Mouse (Mus musculus): ENCODE results near the gene Ankle1. TPM values are rescaled to one million over a fixed set of nuclear protein-coding genes. Genes with fewer than 3 reads are reported as not detected.

Gene Ankle1
- polyA plus RNA-seq, 1 experiment, result 6.3 TPM

DNA sequence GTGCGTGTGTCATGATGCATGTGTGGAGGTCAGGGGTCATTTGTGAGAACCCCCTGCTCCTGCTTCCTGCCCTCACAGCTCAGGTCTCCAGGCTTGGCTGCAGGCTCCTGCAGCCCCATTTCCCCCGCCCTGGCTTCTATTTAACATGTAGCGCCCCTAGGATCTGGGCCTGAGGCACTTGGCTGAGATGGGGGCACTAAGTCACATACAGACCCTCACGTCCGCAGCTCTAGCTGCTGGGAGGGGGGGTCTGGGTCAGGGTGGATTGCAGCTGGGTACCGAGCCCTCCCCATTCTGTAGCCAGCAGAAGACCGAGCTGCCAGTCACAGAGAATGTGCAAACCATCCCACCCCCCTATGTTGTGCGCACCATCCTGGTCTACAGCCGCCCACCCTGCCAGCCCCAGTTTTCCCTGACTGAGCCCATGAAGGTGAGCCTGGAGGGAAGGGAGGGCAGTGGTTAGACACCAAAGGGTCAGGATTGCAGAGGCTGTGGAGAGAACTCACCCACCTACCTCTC lies 3.3 kb upstream of the Ankle1 start:
- Histone ChIP-seq H3K27me3 (ENCODE audit: control insufficient read depth, insufficient read depth, insufficient read length) (no peaks in the 10 kb centered on the region), H3K79me3 (ENCODE audit: low read depth) (peaks cover 9% of the 10 kb centered on the region), H3K4me3 (ENCODE audit: insufficient read depth, poor library complexity, severe bottlenecking) (no peak overlapping the region), H3ac (ENCODE audit: control insufficient read depth, insufficient read length, low read depth) (no peak overlapping the region), H3K36me3 (ENCODE audit: control insufficient read depth, insufficient read depth) (peaks cover 20% of the 10 kb centered on the region), H3K79me2 (ENCODE audit: control insufficient read depth, insufficient read depth) (peaks cover 24% of the 10 kb centered on the region)
- no peak for TF ChIP-seq MAX (IDR thresholded peaks at IDR 0.05)
- no peak for TF ChIP-seq MYOG (IDR thresholded peaks at IDR 0.05; ENCODE audit: control insufficient read depth, extremely low read depth, insufficient read length)
- TF ChIP-seq MYOD1 (IDR thresholded peaks at IDR 0.05; ENCODE audit: control insufficient read depth, insufficient read length, low read depth), result no peak
- TF ChIP-seq USF1 (IDR thresholded peaks at IDR 0.05; ENCODE audit: low read depth), result no peak
- no peak for TF ChIP-seq FOSL1 (IDR thresholded peaks at IDR 0.05; ENCODE audit: insufficient read depth, low read length, poor library complexity, severe bottlenecking)
- no peak for TF ChIP-seq CEBPB (IDR thresholded peaks at IDR 0.05; ENCODE audit: low read depth)
- no peak for TF ChIP-seq CTCF (IDR thresholded peaks at IDR 0.05; ENCODE audit: control insufficient read depth, insufficient read depth, insufficient read length)

- Histone ChIP-seq H3K4me3 (ENCODE audit: insufficient read depth, poor library complexity, severe bottlenecking) (no peak overlapping the region), H3K79me2 (ENCODE audit: control insufficient read depth, insufficient read depth) (peaks cover 23% of the 10 kb centered on the region), H3K27me3 (ENCODE audit: control insufficient read depth, insufficient read depth, insufficient read length) (no peaks in the 10 kb centered on the region), H3K36me3 (ENCODE audit: control insufficient read depth, insufficient read depth) (peaks cover 26% of the 10 kb centered on the region), H3K79me3 (ENCODE audit: low read depth) (peaks cover 6% of the 10 kb centered on the region), H3ac (ENCODE audit: control insufficient read depth, insufficient read length, low read depth) (no peak overlapping the region)
- TF ChIP-seq MYOG (IDR thresholded peaks at IDR 0.05; ENCODE audit: control insufficient read depth, extremely low read depth, insufficient read length) (no peak), MAX (IDR thresholded peaks at IDR 0.05) (no peak), MYOD1 (IDR thresholded peaks at IDR 0.05; ENCODE audit: control insufficient read depth, insufficient read length, low read depth) (no peak), CTCF (IDR thresholded peaks at IDR 0.05; ENCODE audit: control insufficient read depth, insufficient read depth, insufficient read length) (no peak), FOSL1 (IDR thresholded peaks at IDR 0.05; ENCODE audit: insufficient read depth, low read length, poor library complexity, severe bottlenecking) (no peak), CEBPB (IDR thresholded peaks at IDR 0.05; ENCODE audit: low read depth) (no peak), USF1 (IDR thresholded peaks at IDR 0.05; ENCODE audit: low read depth) (no peak)
Observed at GRCm38 (mm10) chr8:71403107-71403885, 2.5 kb upstream of the Ankle1 start.

DNA sequence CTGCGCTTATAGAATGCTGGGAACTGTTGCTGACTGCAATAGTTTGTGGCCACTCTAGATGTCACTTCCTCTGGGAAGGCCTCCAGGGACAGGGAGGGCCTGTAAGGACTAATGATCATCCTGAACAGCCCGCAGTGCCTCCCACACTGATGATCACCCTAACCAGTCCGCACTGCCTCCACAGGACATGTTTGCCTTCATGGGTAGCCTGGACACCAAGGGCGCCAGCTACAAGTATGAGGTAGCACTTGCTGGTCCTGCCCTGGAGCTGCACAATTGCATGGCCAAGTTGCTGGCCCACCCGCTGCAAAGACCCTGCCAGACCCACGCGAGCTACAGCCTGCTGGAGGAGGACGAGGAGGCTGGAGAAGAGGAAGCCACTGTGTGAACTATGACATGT lies 1.8 kb upstream of the Ankle1 start:
- no peak overlapping the region for H3ac ChIP-seq (ENCODE audit: control insufficient read depth, insufficient read length, low read depth)
- peaks cover 22% of the 10 kb centered on the region for H3K79me2 ChIP-seq (ENCODE audit: control insufficient read depth, insufficient read depth)
- no peaks in the 10 kb centered on the region for H3K27me3 ChIP-seq (ENCODE audit: control insufficient read depth, insufficient read depth, insufficient read length)
- peaks cover 27% of the 10 kb centered on the region for H3K36me3 ChIP-seq (ENCODE audit: control insufficient read depth, insufficient read depth)
- no peak for TF ChIP-seq MYOD1 (IDR thresholded peaks at IDR 0.05; ENCODE audit: control insufficient read depth, insufficient read length, low read depth)
- TF ChIP-seq CTCF (IDR thresholded peaks at IDR 0.05; ENCODE audit: control insufficient read depth, insufficient read depth, insufficient read length), result no peak
- TF ChIP-seq USF1 (IDR thresholded peaks at IDR 0.05; ENCODE audit: low read depth), result no peak
- TF ChIP-seq MYOG (IDR thresholded peaks at IDR 0.05; ENCODE audit: control insufficient read depth, extremely low read depth, insufficient read length), result no peak
- H3K4me3 ChIP-seq (ENCODE audit: insufficient read depth, poor library complexity, severe bottlenecking), result no peak overlapping the region
- peaks cover 6% of the 10 kb centered on the region for H3K79me3 ChIP-seq (ENCODE audit: low read depth)

- H3K79me2 ChIP-seq (ENCODE audit: control insufficient read depth, insufficient read depth), result peaks cover 22% of the 10 kb centered on the region
- H3K27me3 ChIP-seq (ENCODE audit: control insufficient read depth, insufficient read depth, insufficient read length), result no peaks in the 10 kb centered on the region
- H3K4me3 ChIP-seq (ENCODE audit: insufficient read depth, poor library complexity, severe bottlenecking), result peak overlapping the region; percentile 84
- peaks cover 6% of the 10 kb centered on the region for H3K79me3 ChIP-seq (ENCODE audit: low read depth)
- TF ChIP-seq MYOD1 (IDR thresholded peaks at IDR 0.05; ENCODE audit: control insufficient read depth, insufficient read length, low read depth) (no peak), CTCF (IDR thresholded peaks at IDR 0.05; ENCODE audit: control insufficient read depth, insufficient read depth, insufficient read length) (no peak), USF1 (IDR thresholded peaks at IDR 0.05; ENCODE audit: low read depth) (no peak), FOSL1 (IDR thresholded peaks at IDR 0.05; ENCODE audit: insufficient read depth, low read length, poor library complexity, severe bottlenecking) (no peak), MYOG (IDR thresholded peaks at IDR 0.05; ENCODE audit: control insufficient read depth, extremely low read depth, insufficient read length) (no peak), MAX (IDR thresholded peaks at IDR 0.05) (no peak), CEBPB (IDR thresholded peaks at IDR 0.05; ENCODE audit: low read depth) (no peak)
- peaks cover 29% of the 10 kb centered on the region for H3K36me3 ChIP-seq (ENCODE audit: control insufficient read depth, insufficient read depth)
- no peak overlapping the region for H3ac ChIP-seq (ENCODE audit: control insufficient read depth, insufficient read length, low read depth)
Observed at GRCm38 (mm10) chr8:71404951-71405351, 859 bp upstream of the Ankle1 start.

DNA sequence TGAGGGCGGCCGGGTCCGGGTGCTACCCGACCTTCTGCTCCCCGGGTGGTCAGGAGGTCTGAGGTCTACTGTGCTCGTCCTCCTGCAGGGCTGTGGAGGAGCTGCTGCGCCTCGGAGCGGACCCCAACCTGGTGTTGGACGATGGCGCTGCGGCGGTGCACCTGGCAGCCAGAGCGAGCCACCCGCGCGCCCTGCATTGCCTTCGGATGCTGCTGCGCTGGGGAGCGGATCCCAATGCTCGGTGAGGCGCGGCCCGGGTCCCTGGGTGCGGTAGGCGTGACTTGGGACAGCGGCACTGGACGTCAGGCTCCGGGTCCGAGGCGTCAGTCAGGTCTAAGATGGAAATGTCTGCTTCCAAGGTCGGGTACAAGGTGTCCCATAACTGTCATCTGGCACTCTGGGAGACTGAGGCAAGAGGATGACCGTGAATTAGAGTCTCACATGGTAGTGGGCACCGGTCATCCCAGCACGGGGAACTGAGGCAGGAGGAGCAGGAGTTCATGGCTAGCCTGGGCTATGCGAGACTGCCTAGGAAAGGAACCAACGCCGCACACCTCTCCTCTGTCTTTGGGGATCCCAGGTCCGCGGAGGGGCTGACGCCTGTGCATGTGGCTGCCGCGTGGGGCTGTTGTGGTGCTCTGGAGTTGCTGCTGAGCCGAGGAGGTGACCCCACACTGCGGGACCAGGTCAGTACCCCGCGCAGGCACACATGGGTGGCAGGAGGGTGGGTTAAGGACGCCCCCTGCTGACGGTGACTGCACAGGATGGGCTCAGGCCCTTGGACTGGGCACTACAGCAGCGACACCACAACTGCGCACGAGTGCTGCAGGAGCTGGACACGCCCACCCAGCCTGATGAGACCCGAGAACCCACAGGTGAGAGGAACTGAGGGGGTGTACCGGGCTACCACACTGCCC lies 547 bp downstream of the Ankle1 start:
- H3K4me3 ChIP-seq (ENCODE audit: insufficient read depth, poor library complexity, severe bottlenecking), result peak overlapping the region; percentile 84
- TF ChIP-seq CTCF (IDR thresholded peaks at IDR 0.05; ENCODE audit: control insufficient read depth, insufficient read depth, insufficient read length) (peak; percentile 99), MYOG (IDR thresholded peaks at IDR 0.05; ENCODE audit: control insufficient read depth, extremely low read depth, insufficient read length) (no peak), FOSL1 (IDR thresholded peaks at IDR 0.05; ENCODE audit: insufficient read depth, low read length, poor library complexity, severe bottlenecking) (no peak), MYOD1 (IDR thresholded peaks at IDR 0.05; ENCODE audit: control insufficient read depth, insufficient read length, low read depth) (no peak), USF1 (IDR thresholded peaks at IDR 0.05; ENCODE audit: low read depth) (no peak), MAX (IDR thresholded peaks at IDR 0.05) (peak; percentile 63)
- H3K79me3 ChIP-seq (ENCODE audit: low read depth), result peaks cover 6% of the 10 kb centered on the region
- peaks cover 29% of the 10 kb centered on the region for H3K36me3 ChIP-seq (ENCODE audit: control insufficient read depth, insufficient read depth)
- peaks cover 22% of the 10 kb centered on the region for H3K79me2 ChIP-seq (ENCODE audit: control insufficient read depth, insufficient read depth)
- H3ac ChIP-seq (ENCODE audit: control insufficient read depth, insufficient read length, low read depth), result peak overlapping the region; percentile 96
- no peaks in the 10 kb centered on the region for H3K27me3 ChIP-seq (ENCODE audit: control insufficient read depth, insufficient read depth, insufficient read length)
